ENCODE assay signal across 19 mouse cellular contexts in the genomic region with DNA sequence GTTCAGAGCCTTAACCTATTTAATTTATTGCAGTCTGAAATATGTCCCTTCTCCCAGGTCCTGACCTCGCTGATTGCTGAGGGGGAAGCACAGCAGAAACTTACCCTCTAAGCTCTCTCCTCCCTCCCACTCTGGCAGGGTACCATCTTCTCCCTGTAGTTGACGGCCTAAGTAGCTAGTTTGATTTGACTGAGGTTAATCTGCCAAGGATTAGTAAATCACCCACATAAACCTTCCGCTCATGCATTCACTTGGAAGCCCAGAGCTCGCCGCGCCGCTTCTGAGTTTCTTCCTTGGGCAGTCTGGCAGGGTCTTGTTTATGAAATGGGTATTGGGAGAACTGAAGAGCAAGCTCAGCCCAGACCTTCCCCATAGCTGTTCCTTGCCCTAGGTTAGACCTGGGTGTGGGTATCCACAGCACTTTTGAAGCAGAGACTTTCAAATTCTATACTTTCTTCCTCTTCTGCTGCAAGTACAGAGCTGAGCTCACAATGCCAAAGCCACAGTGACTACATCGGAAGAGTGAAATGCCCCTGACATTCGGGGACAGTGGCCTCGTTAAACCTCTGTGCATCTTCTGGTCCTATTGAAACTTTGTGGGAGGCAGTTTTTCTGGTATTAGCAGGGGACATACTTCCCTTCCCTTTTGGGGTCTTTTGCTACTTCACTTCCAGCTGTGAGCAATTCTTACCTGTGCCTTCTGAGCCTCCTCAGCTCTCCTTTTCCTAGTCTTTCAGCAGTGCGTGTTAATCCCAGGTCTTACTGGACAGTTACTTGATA. TPM values are rescaled to one million over a fixed set of nuclear protein-coding genes. Genes with fewer than 3 reads are reported as not detected.
DNase-seq lines count a peak whose midpoint lies in the region; ATAC-seq and TF ChIP-seq lines count a peak whose summit lies in the region.
"Had no signal": no experiment of that assay in that cellular context is flagged by ENCODE, and none has a peak within 500 bp of the region (broad histone marks: within the 10 kb centered on the region; RNA-seq: fewer than 3 reads in every experiment).

No protein-coding gene starts in this region.

- H3K36me3 ChIP-seq in forebrain, embryonic 12.5 days (replicated peaks), result no peaks in the 10 kb centered on the region
- no peaks in the 10 kb centered on the region for H3K36me3 ChIP-seq in forebrain, embryonic 16.5 days (ENCODE audit: control insufficient read depth, insufficient read depth)
- H3K36me3 ChIP-seq in embryonic facial prominence, embryonic 10.5 days (replicated peaks), result no peaks in the 10 kb centered on the region
- no peaks in the 10 kb centered on the region for H3K36me3 ChIP-seq in midbrain, postnatal 0 days (ENCODE audit: insufficient read depth, low read length)
- H3K36me3 ChIP-seq: liver, embryonic 12.5 days had no signal

- H3K4me1 ChIP-seq in forebrain, embryonic 12.5 days, result peaks cover 64% of the 10 kb centered on the region
- H3K4me1 ChIP-seq in forebrain, embryonic 16.5 days (replicated peaks; ENCODE audit: control insufficient read depth, insufficient read depth, low read length), result peaks cover 15% of the 10 kb centered on the region
- peaks cover 63% of the 10 kb centered on the region for H3K4me1 ChIP-seq in embryonic facial prominence, embryonic 10.5 days
- H3K4me1 ChIP-seq in midbrain, postnatal 0 days (ENCODE audit: insufficient read depth, low read length), result no peaks in the 10 kb centered on the region
- H3K4me1 ChIP-seq: liver, embryonic 12.5 days had no signal

- peak overlapping the region; percentile 13 for H3K4me3 ChIP-seq in forebrain, embryonic 12.5 days (replicated peaks)
- no peak overlapping the region for H3K4me3 ChIP-seq in forebrain, embryonic 16.5 days (replicated peaks; ENCODE audit: low read length)
- no peak overlapping the region for H3K4me3 ChIP-seq in embryonic facial prominence, embryonic 10.5 days
- no peak overlapping the region for H3K4me3 ChIP-seq in midbrain, postnatal 0 days (ENCODE audit: low read depth, low read length)
- H3K4me3 ChIP-seq: heart, adult 2 months; liver, embryonic 12.5 days; megakaryocyte, embryonic 14.5 days had no signal

- peak; percentile 47 for DNase-seq in kidney, postnatal 14 days
- no peak for DNase-seq in kidney, adult 9 months
- peak; percentile 47 for DNase-seq in embryonic facial prominence, embryonic 10.5 days (ENCODE audit: low spot score)
- peak; percentile 33 for DNase-seq in midbrain, postnatal 0 days (ENCODE audit: low spot score)
- no peak for DNase-seq in spleen, adult 18-20 months
- DNase-seq in cerebellum, postnatal 25 days, result no peak
- DNase-seq: cerebellum, adult 11-12 months; heart, adult 2 months had no signal

- peak overlapping the region; percentile 32 for H3K4me2 ChIP-seq in forebrain, embryonic 12.5 days
- H3K4me2 ChIP-seq in forebrain, embryonic 16.5 days (ENCODE audit: low read length), result no peak overlapping the region
- H3K4me2 ChIP-seq in midbrain, postnatal 0 days (ENCODE audit: low read depth, low read length, poor library complexity, severe bottlenecking), result no peak overlapping the region
- H3K4me2 ChIP-seq: liver, embryonic 12.5 days had no signal

- H3K27ac ChIP-seq in forebrain, embryonic 12.5 days, result peak overlapping the region; percentile 82
- no peak overlapping the region for H3K27ac ChIP-seq in forebrain, embryonic 16.5 days (ENCODE audit: low read length)
- H3K27ac ChIP-seq in embryonic facial prominence, embryonic 10.5 days (replicated peaks), result no peak overlapping the region
- no peak overlapping the region for H3K27ac ChIP-seq in midbrain, postnatal 0 days (ENCODE audit: low read depth, low read length)
- H3K27ac ChIP-seq: heart, adult 2 months; liver, embryonic 12.5 days had no signal

- ATAC-seq in forebrain, embryonic 12.5 days (ENCODE audit: low FRiP score), result no peak
- ATAC-seq in forebrain, embryonic 16.5 days, result no peak
- no peak for ATAC-seq in midbrain, postnatal 0 days (ENCODE audit: low FRiP score)
- ATAC-seq: inflammation-experienced regulatory T-cells, adult 6 months; liver, embryonic 12.5 days had no signal

- peak overlapping the region; percentile 21 for H3K9ac ChIP-seq in forebrain, embryonic 12.5 days
- no peak overlapping the region for H3K9ac ChIP-seq in forebrain, embryonic 16.5 days (replicated peaks; ENCODE audit: low read depth, low read length)
- H3K9ac ChIP-seq in midbrain, postnatal 0 days (replicated peaks; ENCODE audit: low read length, poor library complexity, severe bottlenecking), result no peak overlapping the region
- H3K9ac ChIP-seq: liver, embryonic 12.5 days had no signal

- H3K27me3 ChIP-seq in forebrain, embryonic 12.5 days, result peaks cover 98% of the 10 kb centered on the region
- peaks cover 88% of the 10 kb centered on the region for H3K27me3 ChIP-seq in forebrain, embryonic 16.5 days (replicated peaks; ENCODE audit: control insufficient read depth, insufficient read depth, low read length)
- peaks cover 100% of the 10 kb centered on the region for H3K27me3 ChIP-seq in embryonic facial prominence, embryonic 10.5 days (replicated peaks; ENCODE audit: low read depth, poor library complexity, severe bottlenecking)
- peaks cover 92% of the 10 kb centered on the region for H3K27me3 ChIP-seq in midbrain, postnatal 0 days (ENCODE audit: insufficient read depth, low read length)

- WGBS in forebrain, embryonic 12.5 days, result 5% methylated on average over 11 of the region's 11 CpGs
- 5% methylated on average over 11 of the region's 11 CpGs for WGBS in forebrain, embryonic 16.5 days
- WGBS in embryonic facial prominence, embryonic 10.5 days, result 5% methylated on average over 11 of the region's 11 CpGs
- 10% methylated on average over 11 of the region's 11 CpGs for WGBS in midbrain, postnatal 0 days

- H3K9me3 ChIP-seq in forebrain, embryonic 12.5 days, result no peaks in the 10 kb centered on the region
- H3K9me3 ChIP-seq in forebrain, embryonic 16.5 days (ENCODE audit: control insufficient read depth, low read length), result no peaks in the 10 kb centered on the region
- H3K9me3 ChIP-seq in embryonic facial prominence, embryonic 10.5 days, result no peaks in the 10 kb centered on the region
- no peaks in the 10 kb centered on the region for H3K9me3 ChIP-seq in midbrain, postnatal 0 days (ENCODE audit: low read length)
- H3K9me3 ChIP-seq: liver, embryonic 12.5 days; megakaryocyte, embryonic 14.5 days had no signal

- no peak for TF ChIP-seq CTCF in midbrain, postnatal 0 days (IDR thresholded peaks at IDR 0.05)

RNA-seq across cellular contexts. Expression of gene Wnt8b, which starts 20.0 kb away (rescaled TPM):
- 24.4 and 36.8 TPM in 2 replicates for polyA plus RNA-seq in forebrain, embryonic 12.5 days (2016; fragmentation: Nextera tagmentation; extraction: Ambion mirVana)
- 1.6 and 2.0 TPM in 2 replicates for polyA plus RNA-seq in forebrain, embryonic 16.5 days (2015; fragmentation: Nextera tagmentation; extraction: Ambion mirVana)
- 0.56 and 2.1 TPM in 2 replicates for polyA plus RNA-seq in embryonic facial prominence, embryonic 10.5 days (2016; fragmentation: Nextera tagmentation; extraction: Ambion mirVana)
- 0.05 TPM in 1 of 2 replicates, not detected in the other for total RNA-seq in midbrain, postnatal 0 days (2014; rRNA removed)
- polyA plus RNA-seq in midbrain, postnatal 0 days (2015; fragmentation: Nextera tagmentation; extraction: Ambion mirVana), result 0.44 and 1.0 TPM in 2 replicates
- total RNA-seq: gastrocnemius, adult 8-10 months; heart, adult 2 months; MEL had no signal
- polyA plus RNA-seq: heart, adult 2 months; heart, postnatal 0 days; inflammation-experienced regulatory T-cells, adult 6 months; liver, embryonic 12.5 days; lung, embryonic 16.5 days had no signal

RNA-seq across cellular contexts. Expression of gene Sec31b, which starts 32.4 kb away (rescaled TPM):
- 0.36 and 0.42 TPM in 2 replicates for polyA plus RNA-seq in forebrain, embryonic 12.5 days (2016; fragmentation: Nextera tagmentation; extraction: Ambion mirVana)
- 0.07 and 0.16 TPM in 2 replicates for polyA plus RNA-seq in forebrain, embryonic 16.5 days (2015; fragmentation: Nextera tagmentation; extraction: Ambion mirVana)
- 0.66 and 0.97 TPM in 2 replicates for polyA plus RNA-seq in embryonic facial prominence, embryonic 10.5 days (2016; fragmentation: Nextera tagmentation; extraction: Ambion mirVana)
- 0.11 and 0.38 TPM in 2 replicates for total RNA-seq in midbrain, postnatal 0 days (2014; rRNA removed)
- polyA plus RNA-seq in midbrain, postnatal 0 days (2015; fragmentation: Nextera tagmentation; extraction: Ambion mirVana), result 0.13 and 0.26 TPM in 2 replicates

RNA-seq across cellular contexts. Expression of gene Gm20538, which starts 39.4 kb away (rescaled TPM):
- not detected in 2 replicates for polyA plus RNA-seq in forebrain, embryonic 12.5 days (2016; fragmentation: Nextera tagmentation; extraction: Ambion mirVana)
- polyA plus RNA-seq in forebrain, embryonic 16.5 days (2015; fragmentation: Nextera tagmentation; extraction: Ambion mirVana), result not detected in 2 replicates
- polyA plus RNA-seq in embryonic facial prominence, embryonic 10.5 days (2016; fragmentation: Nextera tagmentation; extraction: Ambion mirVana), result not detected in 2 replicates
- not detected in 2 replicates for total RNA-seq in midbrain, postnatal 0 days (2014; rRNA removed)
- polyA plus RNA-seq in midbrain, postnatal 0 days (2015; fragmentation: Nextera tagmentation; extraction: Ambion mirVana), result not detected in 2 replicates
- total RNA-seq: gastrocnemius, adult 8-10 months; heart, adult 2 months; MEL had no signal
- polyA plus RNA-seq: embryonic facial prominence, embryonic 11.5 days; heart, adult 2 months; heart, postnatal 0 days; inflammation-experienced regulatory T-cells, adult 6 months; liver, embryonic 12.5 days; lung, embryonic 16.5 days; neural tube, embryonic 14.5 days had no signal

RNA-seq across cellular contexts. Expression of gene Ndufb8, which starts 42.0 kb away (rescaled TPM):
- polyA plus RNA-seq in forebrain, embryonic 12.5 days (2016; fragmentation: Nextera tagmentation; extraction: Ambion mirVana), result 378 and 384 TPM in 2 replicates
- 376 and 452 TPM in 2 replicates for polyA plus RNA-seq in forebrain, embryonic 16.5 days (2015; fragmentation: Nextera tagmentation; extraction: Ambion mirVana)
- polyA plus RNA-seq in embryonic facial prominence, embryonic 10.5 days (2016; fragmentation: Nextera tagmentation; extraction: Ambion mirVana), result 645 and 648 TPM in 2 replicates
- total RNA-seq in midbrain, postnatal 0 days (2014; rRNA removed), result 387 and 560 TPM in 2 replicates
- polyA plus RNA-seq in midbrain, postnatal 0 days (2015; fragmentation: Nextera tagmentation; extraction: Ambion mirVana), result 841 and 914 TPM in 2 replicates

RNA-seq across cellular contexts. Expression of gene Hif1an, which starts 49.4 kb away (rescaled TPM):
- polyA plus RNA-seq in forebrain, embryonic 12.5 days (2016; fragmentation: Nextera tagmentation; extraction: Ambion mirVana), result 46.5 and 48.9 TPM in 2 replicates
- polyA plus RNA-seq in forebrain, embryonic 16.5 days (2015; fragmentation: Nextera tagmentation; extraction: Ambion mirVana), result 31.6 and 34.8 TPM in 2 replicates
- polyA plus RNA-seq in embryonic facial prominence, embryonic 10.5 days (2016; fragmentation: Nextera tagmentation; extraction: Ambion mirVana), result 48.7 and 52.2 TPM in 2 replicates
- 9.3 and 12.2 TPM in 2 replicates for total RNA-seq in midbrain, postnatal 0 days (2014; rRNA removed)
- 15.8 and 18.1 TPM in 2 replicates for polyA plus RNA-seq in midbrain, postnatal 0 days (2015; fragmentation: Nextera tagmentation; extraction: Ambion mirVana)

Comparison
In these comparisons a context has a peak if more than half of its experiments do, and no peak if none do; other contexts are left out.
1. DNase-seq: peak in kidney, postnatal 14 days (single experiment), embryonic facial prominence, embryonic 10.5 days (single experiment) and midbrain, postnatal 0 days (single experiment); none in kidney, adult 9 months (single experiment), spleen, adult 18-20 months (0 of 2) and cerebellum, postnatal 25 days (0 of 2).